Mouse (Mus musculus) lung, postnatal 0 days (tissue): ENCODE measurements around the gene Mettl23.

Experiments
- CTCF ChIP-seq: IDR thresholded peaks from 2 replicates; pipeline ENCODE4 v1.5.1; 2016; ENCODE audit warnings: antibody characterized with exemption, mild to moderate bottlenecking
- EP300 ChIP-seq: IDR thresholded peaks from 2 replicates; pipeline ENCODE4 v1.6.1; 2016; ENCODE audit warnings: antibody characterized with exemption, mild to moderate bottlenecking, control low read depth

DNA sequence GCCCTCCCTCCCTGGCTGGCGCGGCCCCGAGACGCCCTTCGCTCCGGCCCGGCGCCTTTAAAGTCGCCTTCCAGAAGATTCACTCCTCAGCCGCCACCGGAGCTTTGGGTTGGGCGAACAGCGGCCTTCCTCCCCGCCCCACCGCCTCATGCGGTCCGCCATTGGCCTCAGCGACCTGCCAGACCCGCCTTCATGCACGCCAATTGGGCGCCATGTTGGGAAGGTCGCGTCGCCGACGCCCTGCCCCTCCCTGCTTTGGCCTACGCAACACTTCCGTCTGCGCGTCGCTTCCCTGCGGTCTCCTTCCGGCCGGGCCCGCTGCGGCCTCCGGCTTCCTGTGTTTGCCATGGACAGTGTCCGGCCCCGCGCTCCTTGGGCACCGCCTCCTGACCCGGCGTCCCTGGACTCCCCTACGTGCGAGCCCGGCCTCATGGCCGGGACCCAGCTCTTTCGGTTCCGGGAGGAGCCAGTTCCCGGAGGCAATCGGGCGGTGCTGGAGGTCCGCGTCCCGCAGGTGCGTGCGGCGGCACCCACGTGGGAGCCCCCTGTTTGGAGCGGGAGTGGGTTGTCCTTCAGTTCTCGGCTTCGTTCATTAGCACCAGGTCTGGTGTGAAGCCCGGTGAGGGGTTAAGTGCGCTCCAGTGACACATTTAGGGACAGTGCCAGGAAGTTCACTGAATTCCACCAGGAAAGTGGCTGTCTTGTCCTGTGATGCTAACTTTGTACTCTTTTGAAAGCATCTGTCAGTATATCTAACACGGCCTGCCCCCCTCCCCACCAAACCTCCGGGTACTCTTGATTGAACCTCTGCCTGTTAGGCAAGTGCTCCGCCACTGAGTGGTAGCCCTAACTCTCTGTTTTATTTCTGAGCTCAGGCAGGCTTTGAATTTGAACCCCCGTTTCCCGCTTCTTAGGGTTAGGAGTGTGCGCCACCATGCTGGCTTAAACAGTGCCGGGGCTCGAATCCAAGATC, at the start of gene Mettl23, which contains the start of gene Jmjd6:
- TF ChIP-seq CTCF (no peak), EP300 (no peak; the same call in 1 of the 2 replicates)
